Comparison of ENCODE assay signal across 9 mouse cellular contexts in genomic region chr19:4855951-4856350, GRCm38 (mm10). TPM values are rescaled to one million over a fixed set of nuclear protein-coding genes. Genes with fewer than 3 reads are reported as not detected.
DNase-seq lines count a peak whose midpoint lies in the region; ATAC-seq and TF ChIP-seq lines count a peak whose summit lies in the region.
"Had no signal": no experiment of that assay in that cellular context is flagged by ENCODE, and none has a peak within 500 bp of the region (broad histone marks: within the 10 kb centered on the region; RNA-seq: fewer than 3 reads in every experiment).

No protein-coding gene starts in this region.

- H3K9me3 ChIP-seq in liver, embryonic 11.5 days (ENCODE audit: control insufficient read depth, low read length), result no peaks in the 10 kb centered on the region
- no peaks in the 10 kb centered on the region for H3K9me3 ChIP-seq in limb, embryonic 13.5 days

- no peak for ATAC-seq in liver, embryonic 11.5 days (replicated peaks; ENCODE audit: low FRiP score)
- ATAC-seq in limb, embryonic 13.5 days (ENCODE audit: low FRiP score, low read depth), result no peak

- peak overlapping the region; percentile 98 for H3K4me2 ChIP-seq in liver, embryonic 11.5 days
- H3K4me2 ChIP-seq in limb, embryonic 13.5 days (replicated peaks), result peak overlapping the region; percentile 98

- H3K4me3 ChIP-seq in liver, embryonic 11.5 days (ENCODE audit: low read depth, low read length), result peak overlapping the region; percentile 67; the same call in 1 of the 2 replicates
- peak overlapping the region; percentile 63 for H3K4me3 ChIP-seq in limb, embryonic 13.5 days
- peak overlapping the region; percentile 67 for H3K4me3 ChIP-seq in olfactory bulb, adult 2 months (ENCODE audit: insufficient read depth, low read depth, low read length)

- DNase-seq in adrenal gland, postnatal 10 days, result peak; percentile 53
- DNase-seq in adrenal gland, adult 8-10 months, result no peak
- DNase-seq in liver, embryonic 11.5 days (ENCODE audit: low spot score), result no peak
- no peak for DNase-seq in liver
- no peak for DNase-seq in left cerebral cortex, postnatal 10 days (ENCODE audit: extremely low spot score in 1 of 2, low spot score in 2 of 2)
- no peak for DNase-seq in gastrocnemius, postnatal 36 days

- WGBS in liver, embryonic 11.5 days, result 63% methylated on average over 4 of the region's 4 CpGs
- 81% methylated on average over 4 of the region's 4 CpGs for WGBS in limb, embryonic 13.5 days
- 55% methylated on average over 4 of the region's 4 CpGs for WGBS in olfactory bulb, adult 2 months

- TF ChIP-seq POLR2A in olfactory bulb, adult 2 months (IDR thresholded peaks at IDR 0.05; ENCODE audit: insufficient read depth, low read depth, low read length), result no peak

- H3K4me1 ChIP-seq in liver, embryonic 11.5 days (replicated peaks; ENCODE audit: control insufficient read depth, insufficient read depth, low read length), result peaks cover 22% of the 10 kb centered on the region
- H3K4me1 ChIP-seq in limb, embryonic 13.5 days, result peaks cover 7% of the 10 kb centered on the region; the same call in 1 of the 2 replicates
- peaks cover 17% of the 10 kb centered on the region for H3K4me1 ChIP-seq in olfactory bulb, adult 2 months (ENCODE audit: control insufficient read depth, insufficient read depth, low read length)

- peaks cover 23% of the 10 kb centered on the region for H3K27me3 ChIP-seq in liver, embryonic 11.5 days (replicated peaks; ENCODE audit: control insufficient read depth, insufficient read depth, low read length)
- H3K27me3 ChIP-seq in limb, embryonic 13.5 days, result no peaks in the 10 kb centered on the region

- H3K36me3 ChIP-seq in liver, embryonic 11.5 days (ENCODE audit: control insufficient read depth, insufficient read depth, low read length), result no peaks in the 10 kb centered on the region
- H3K36me3 ChIP-seq in limb, embryonic 13.5 days, result peaks cover 7% of the 10 kb centered on the region

- no peak for TF ChIP-seq CTCF in olfactory bulb, adult 2 months (IDR thresholded peaks at IDR 0.05; ENCODE audit: insufficient read depth, low read depth, low read length)

- no peak overlapping the region for H3K27ac ChIP-seq in liver, embryonic 11.5 days (ENCODE audit: low read depth, low read length)
- H3K27ac ChIP-seq in limb, embryonic 13.5 days, result no peak overlapping the region
- no peak overlapping the region for H3K27ac ChIP-seq in olfactory bulb, adult 2 months (ENCODE audit: insufficient read depth, low read depth, low read length)

- no peak overlapping the region for H3K9ac ChIP-seq in liver, embryonic 11.5 days (ENCODE audit: low read depth, low read length)
- H3K9ac ChIP-seq in limb, embryonic 13.5 days, result no peak overlapping the region

- intact Hi-C loops in left cerebral cortex, postnatal 10 days (cut with DNase I), result no loop called here
- intact Hi-C loops in gastrocnemius, postnatal 36 days (cut with DNase I), result no loop called here

RNA-seq across cellular contexts. Expression of gene Ctsf, which starts 1.0 kb away (rescaled TPM):
- total RNA-seq in adrenal gland, postnatal 10 days (2021), result 100 to 1,000 TPM; 205 to 216 TPM
- 100 to 1,000 TPM; 412 to 672 (median 540) TPM for total RNA-seq in adrenal gland, adult 8-10 months (2022)
- polyA plus RNA-seq in liver, embryonic 11.5 days (2014; fragmentation: Nextera tagmentation; extraction: Ambion mirVana), result 13.2 and 13.3 TPM in 2 replicates
- polyA plus RNA-seq in limb, embryonic 13.5 days (2015; fragmentation: Nextera tagmentation; extraction: Ambion mirVana), result 41.5 and 43.7 TPM in 2 replicates
- polyA plus RNA-seq in olfactory bulb, adult 2 months (2012; ENCODE audit: insufficient read depth, insufficient read length, low replicate concordance, missing spikeins), result not detected in 2 replicates
- 100 to 1,000 TPM in 1 of 2 experiments, 10 to 100 TPM in 1; 99.2 to 106 TPM for total RNA-seq in left cerebral cortex, postnatal 10 days (2021)
- 10 to 100 TPM; 26.6 to 33.4 TPM for total RNA-seq in gastrocnemius, postnatal 36 days (2021)

RNA-seq across cellular contexts. Expression of gene Ccdc87, which starts 16.8 kb away (rescaled TPM):
- under 1 TPM in 1 of 2 experiments, not detected in 1; 0.12 TPM for total RNA-seq in adrenal gland, postnatal 10 days (2021)
- under 1 TPM; 0.15 to 0.59 (median 0.29) TPM for total RNA-seq in adrenal gland, adult 8-10 months (2022)
- 0.05 TPM in 1 of 2 replicates, not detected in the other for polyA plus RNA-seq in liver, embryonic 11.5 days (2014; fragmentation: Nextera tagmentation; extraction: Ambion mirVana)
- not detected in 2 replicates for polyA plus RNA-seq in limb, embryonic 13.5 days (2015; fragmentation: Nextera tagmentation; extraction: Ambion mirVana)
- polyA plus RNA-seq in olfactory bulb, adult 2 months (2012; ENCODE audit: insufficient read depth, insufficient read length, low replicate concordance, missing spikeins), result not detected in 2 replicates
- total RNA-seq in left cerebral cortex, postnatal 10 days (2021), result 1 to 10 TPM; 2.4 to 2.9 TPM
- not detected for total RNA-seq in gastrocnemius, postnatal 36 days (2021)
- polyA plus RNA-seq: embryonic facial prominence, embryonic 11.5 days had no signal

RNA-seq across cellular contexts. Expression of gene Ccs, which starts 16.8 kb away (rescaled TPM):
- 100 to 1,000 TPM; 109 to 114 TPM for total RNA-seq in adrenal gland, postnatal 10 days (2021)
- total RNA-seq in adrenal gland, adult 8-10 months (2022), result 100 to 1,000 TPM; 101 to 198 (median 175) TPM
- polyA plus RNA-seq in liver, embryonic 11.5 days (2014; fragmentation: Nextera tagmentation; extraction: Ambion mirVana), result 46.2 and 49.8 TPM in 2 replicates
- polyA plus RNA-seq in limb, embryonic 13.5 days (2015; fragmentation: Nextera tagmentation; extraction: Ambion mirVana), result 64.4 and 66.2 TPM in 2 replicates
- polyA plus RNA-seq in olfactory bulb, adult 2 months (2012; ENCODE audit: insufficient read depth, insufficient read length, low replicate concordance, missing spikeins), result not detected in 2 replicates
- 10 to 100 TPM; 37.4 to 38.6 TPM for total RNA-seq in left cerebral cortex, postnatal 10 days (2021)
- total RNA-seq in gastrocnemius, postnatal 36 days (2021), result 10 to 100 TPM; 19.9 to 24.5 TPM

RNA-seq across cellular contexts. Expression of gene Actn3, which starts 21.8 kb away (rescaled TPM):
- total RNA-seq in adrenal gland, postnatal 10 days (2021), result 10 to 100 TPM; 70.8 to 96.2 TPM
- total RNA-seq in adrenal gland, adult 8-10 months (2022), result 1 to 10 TPM in 1 of 4 experiments, under 1 TPM in 3; 0.46 to 1.5 (median 0.75) TPM
- 1.9 and 2.1 TPM in 2 replicates for polyA plus RNA-seq in liver, embryonic 11.5 days (2014; fragmentation: Nextera tagmentation; extraction: Ambion mirVana)
- polyA plus RNA-seq in limb, embryonic 13.5 days (2015; fragmentation: Nextera tagmentation; extraction: Ambion mirVana), result 14.0 and 15.0 TPM in 2 replicates
- polyA plus RNA-seq in olfactory bulb, adult 2 months (2012; ENCODE audit: insufficient read depth, insufficient read length, low replicate concordance, missing spikeins), result not detected in 2 replicates
- 1 to 10 TPM; 3.1 to 3.9 TPM for total RNA-seq in left cerebral cortex, postnatal 10 days (2021)
- total RNA-seq in gastrocnemius, postnatal 36 days (2021), result 1,000 to 10,000 TPM; 8,494 to 8,724 TPM

RNA-seq across cellular contexts. Expression of gene Zdhhc24, which starts 22.5 kb away (rescaled TPM):
- 10 to 100 TPM; 12.5 to 13.9 TPM for total RNA-seq in adrenal gland, postnatal 10 days (2021)
- total RNA-seq in adrenal gland, adult 8-10 months (2022), result 10 to 100 TPM; 26.3 to 35.8 (median 29.2) TPM
- polyA plus RNA-seq in liver, embryonic 11.5 days (2014; fragmentation: Nextera tagmentation; extraction: Ambion mirVana), result 12.2 and 13.6 TPM in 2 replicates
- polyA plus RNA-seq in limb, embryonic 13.5 days (2015; fragmentation: Nextera tagmentation; extraction: Ambion mirVana), result 10.5 and 10.7 TPM in 2 replicates
- not detected in 2 replicates for polyA plus RNA-seq in olfactory bulb, adult 2 months (2012; ENCODE audit: insufficient read depth, insufficient read length, low replicate concordance, missing spikeins)
- 10 to 100 TPM; 22.7 to 27.8 TPM for total RNA-seq in left cerebral cortex, postnatal 10 days (2021)
- total RNA-seq in gastrocnemius, postnatal 36 days (2021), result 1 to 10 TPM; 2.2 to 2.6 TPM
